Mouse (Mus musculus) C2C12 (cell line): Measurements from ENCODE around the gene Tmem198. TPM values are rescaled to one million over a fixed set of nuclear protein-coding genes. Genes with fewer than 3 reads are reported as not detected.

Experiments used
- H3K27me3 ChIP-seq: one replicate; pipeline ENCODE4 v1.6.1; 2011; ENCODE audit not compliant: control insufficient read depth, insufficient read depth, insufficient read length
- H3K36me3 ChIP-seq: one replicate; pipeline ENCODE4 v1.6.1; 2011; ENCODE audit not compliant: control insufficient read depth, insufficient read depth
- H3K4me3 ChIP-seq: one replicate; pipeline ENCODE4 v1.5.1; 2011; ENCODE audit warnings: mild to moderate bottlenecking, control low read depth; ENCODE audit not compliant: poor library complexity, insufficient read depth, severe bottlenecking
- H3K79me2 ChIP-seq: one replicate; pipeline ENCODE4 v1.6.1; 2011; ENCODE audit not compliant: control insufficient read depth, insufficient read depth
- H3K79me3 ChIP-seq: one replicate; pipeline ENCODE4 v1.6.1; 2011; ENCODE audit warnings: low read depth, control low read depth
- H3ac ChIP-seq: one replicate; pipeline ENCODE3; 2011; ENCODE audit warnings: low read depth; ENCODE audit not compliant: control insufficient read depth, insufficient read length
- CEBPB ChIP-seq: IDR thresholded peaks from one replicate; pipeline ENCODE4 v1.6.1; 2011; ENCODE audit warnings: low read depth, mild to moderate bottlenecking, control low read depth, moderate library complexity
- CTCF ChIP-seq: IDR thresholded peaks from one replicate; pipeline ENCODE4 v1.5.1; 2011; ENCODE audit not compliant: control insufficient read depth, insufficient read depth, insufficient read length
- FOSL1 ChIP-seq: IDR thresholded peaks from one replicate; pipeline ENCODE4 v1.8.0; 2011; ENCODE audit warnings: mild to moderate bottlenecking, low read length; ENCODE audit not compliant: poor library complexity, insufficient read depth, severe bottlenecking
- MAX ChIP-seq: IDR thresholded peaks from one replicate; pipeline ENCODE4 v1.6.1; 2011; ENCODE audit warnings: mild to moderate bottlenecking, control low read depth
- MYOD1 ChIP-seq: IDR thresholded peaks from one replicate; pipeline ENCODE4 v1.6.1; 2011; ENCODE audit warnings: low read depth; ENCODE audit not compliant: control insufficient read depth, insufficient read length
- MYOG ChIP-seq: IDR thresholded peaks from one replicate; pipeline ENCODE4 v1.6.1; 2011; ENCODE audit not compliant: control insufficient read depth, insufficient read length; ENCODE audit errors: extremely low read depth
- USF1 ChIP-seq: IDR thresholded peaks from one replicate; pipeline ENCODE4 v1.6.1; 2011; ENCODE audit warnings: low read depth, mild to moderate bottlenecking, control low read depth, moderate library complexity
- polyA plus RNA-seq: library from polyadenylated mRNA; unstranded; fragments of >200 nt; fragmentation: generic; extraction: Trizol; gene quantifications from one replicate; pipeline ENCODE4 v1.2.1, GENCODE M21; 2012; ENCODE audit warnings: missing spikeins

Tmem198 gene
- polyA plus RNA-seq, 1 experiment = 0.70 TPM

- no peak for TF ChIP-seq USF1
- no peak for TF ChIP-seq FOSL1
- TF ChIP-seq MYOG = no peak
- TF ChIP-seq MYOD1 = no peak
- no peak for TF ChIP-seq MAX
- TF ChIP-seq CEBPB = no peak
- no peak for TF ChIP-seq CTCF
- Histone ChIP-seq H3ac (peak within 1 kb of the TSS; percentile 84), H3K79me3 (no peaks in the 10 kb centered on the region), H3K4me3 (peak within 1 kb of the TSS; percentile 30), H3K36me3 (no peaks in the 10 kb centered on the region), H3K27me3 (peaks cover 4% of the 10 kb centered on the region), H3K79me2 (no peaks in the 10 kb centered on the region)
These were observed 27.7 kb downstream of the Tmem198 start, which contains the start of gene Inha for GRCm38 (mm10) chr1:75507006-75507405. Inha (plus strand) TSS chr1:75507077.

DNA sequence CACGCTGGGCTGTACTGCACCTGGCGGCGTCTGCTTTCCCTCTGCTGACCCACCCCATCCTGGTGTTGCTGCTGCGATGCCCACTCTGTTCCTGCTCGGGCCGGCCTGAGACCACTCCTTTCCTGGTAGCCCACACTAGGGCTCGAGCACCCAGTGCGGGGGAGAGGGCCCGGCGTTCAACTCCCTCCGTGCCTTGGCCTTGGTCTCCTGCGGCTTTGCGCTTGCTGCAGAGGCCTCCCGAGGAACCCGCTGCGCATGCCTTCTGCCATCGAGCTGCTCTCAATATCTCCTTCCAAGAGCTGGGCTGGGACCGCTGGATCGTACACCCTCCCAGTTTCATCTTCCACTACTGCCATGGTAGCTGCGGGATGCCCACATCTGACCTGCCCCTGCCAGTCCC is 30.3 kb downstream of the Tmem198 start:
- no peaks in the 10 kb centered on the region for H3K79me3 ChIP-seq
- no peak overlapping the region for H3ac ChIP-seq
- H3K27me3 ChIP-seq = peaks cover 7% of the 10 kb centered on the region
- H3K4me3 ChIP-seq = no peak overlapping the region
- no peaks in the 10 kb centered on the region for H3K36me3 ChIP-seq
- no peaks in the 10 kb centered on the region for H3K79me2 ChIP-seq
- TF ChIP-seq MYOD1 (no peak), CTCF (no peak), CEBPB (no peak), MYOG (no peak), FOSL1 (no peak), USF1 (no peak), MAX (no peak)

DNA sequence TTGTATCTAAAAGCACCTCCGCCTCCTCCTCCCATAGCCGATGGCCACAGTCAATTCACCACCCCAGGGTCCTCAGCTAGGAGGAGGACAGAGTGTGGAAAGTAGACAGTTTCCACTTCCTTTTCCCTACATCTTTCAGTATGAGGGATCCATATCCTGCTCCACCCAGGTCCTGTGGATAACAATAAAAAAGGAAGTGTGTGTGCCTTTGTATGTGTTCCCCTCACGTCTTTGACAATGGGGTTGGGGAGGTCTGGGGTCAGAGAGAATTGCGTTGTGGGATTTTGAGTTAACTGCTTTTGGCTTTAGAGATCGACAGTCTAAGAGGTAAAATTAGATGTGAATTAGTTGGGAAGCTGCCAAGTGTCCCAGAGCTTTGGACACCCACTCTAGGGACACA is 30.8 kb downstream of the Tmem198 start:
- H3K79me3 ChIP-seq = no peaks in the 10 kb centered on the region
- no peaks in the 10 kb centered on the region for H3K36me3 ChIP-seq
- no peak overlapping the region for H3K4me3 ChIP-seq
- peaks cover 7% of the 10 kb centered on the region for H3K27me3 ChIP-seq
- no peak overlapping the region for H3ac ChIP-seq
- TF ChIP-seq MAX = no peak
- no peak for TF ChIP-seq USF1
- TF ChIP-seq FOSL1 = no peak
- TF ChIP-seq MYOG = no peak
- no peak for TF ChIP-seq CEBPB
- no peak for TF ChIP-seq CTCF
- TF ChIP-seq MYOD1 = no peak
- no peaks in the 10 kb centered on the region for H3K79me2 ChIP-seq

DNA sequence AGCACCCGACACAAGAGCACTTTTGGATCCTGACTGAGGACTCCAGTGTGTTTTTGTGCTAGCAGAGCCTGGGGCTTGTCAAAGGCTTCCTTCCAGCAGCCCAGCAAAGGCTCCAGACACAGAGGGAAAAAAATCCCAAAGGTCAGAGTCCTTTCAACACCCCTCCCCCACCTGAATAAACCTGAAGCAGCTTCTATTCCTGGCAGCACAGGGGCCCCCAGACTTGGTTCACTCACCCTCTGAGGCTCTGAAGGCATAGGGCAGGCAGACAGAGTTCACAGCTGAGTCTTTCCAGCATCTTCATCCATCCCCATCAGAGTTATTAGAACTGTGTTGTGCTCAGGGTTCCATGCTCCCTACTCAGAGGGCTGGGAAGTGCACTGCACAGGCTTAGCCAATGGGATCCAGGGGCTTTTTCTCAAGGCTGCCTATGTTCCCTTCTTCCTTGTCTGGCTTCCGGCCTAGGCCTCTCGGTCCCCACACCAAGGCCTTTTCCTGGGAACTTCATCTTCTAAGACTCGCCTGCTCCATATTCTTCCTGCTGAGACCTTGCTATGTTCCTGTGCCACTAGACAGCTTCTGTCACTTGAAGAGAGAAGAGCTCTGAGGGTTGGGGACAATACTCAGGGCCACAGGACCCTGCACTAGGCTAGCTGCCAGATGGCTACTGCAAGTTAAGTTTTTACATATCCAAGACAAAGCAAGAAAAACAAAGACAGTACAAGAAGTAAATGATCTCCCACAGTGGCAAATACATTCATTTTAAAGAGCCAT is 32.3 kb downstream of the Tmem198 start:
- H3K27me3 ChIP-seq = peaks cover 7% of the 10 kb centered on the region

GRCm38 (mm10) chr1:75512550-75512949 is 33.2 kb downstream of the Tmem198 start:
- no peaks in the 10 kb centered on the region for H3K36me3 ChIP-seq
- H3ac ChIP-seq = no peak overlapping the region
- H3K79me3 ChIP-seq = no peaks in the 10 kb centered on the region
- no peak overlapping the region for H3K4me3 ChIP-seq
- no peaks in the 10 kb centered on the region for H3K79me2 ChIP-seq
- peaks cover 6% of the 10 kb centered on the region for H3K27me3 ChIP-seq
- TF ChIP-seq CTCF = no peak
- TF ChIP-seq USF1 = no peak
- no peak for TF ChIP-seq MYOG
- TF ChIP-seq CEBPB = no peak
- no peak for TF ChIP-seq FOSL1
- TF ChIP-seq MAX = no peak
- no peak for TF ChIP-seq MYOD1

More for the DNA sequence above, 32.3 kb downstream of the Tmem198 start:
- H3K79me3 ChIP-seq = no peaks in the 10 kb centered on the region
- H3K4me3 ChIP-seq = no peak overlapping the region
- no peaks in the 10 kb centered on the region for H3K79me2 ChIP-seq
- no peaks in the 10 kb centered on the region for H3K36me3 ChIP-seq
- TF ChIP-seq MYOD1 (no peak), MAX (no peak), FOSL1 (no peak), CTCF (no peak), USF1 (no peak), MYOG (no peak), CEBPB (no peak)
- no peak overlapping the region for H3ac ChIP-seq

DNA sequence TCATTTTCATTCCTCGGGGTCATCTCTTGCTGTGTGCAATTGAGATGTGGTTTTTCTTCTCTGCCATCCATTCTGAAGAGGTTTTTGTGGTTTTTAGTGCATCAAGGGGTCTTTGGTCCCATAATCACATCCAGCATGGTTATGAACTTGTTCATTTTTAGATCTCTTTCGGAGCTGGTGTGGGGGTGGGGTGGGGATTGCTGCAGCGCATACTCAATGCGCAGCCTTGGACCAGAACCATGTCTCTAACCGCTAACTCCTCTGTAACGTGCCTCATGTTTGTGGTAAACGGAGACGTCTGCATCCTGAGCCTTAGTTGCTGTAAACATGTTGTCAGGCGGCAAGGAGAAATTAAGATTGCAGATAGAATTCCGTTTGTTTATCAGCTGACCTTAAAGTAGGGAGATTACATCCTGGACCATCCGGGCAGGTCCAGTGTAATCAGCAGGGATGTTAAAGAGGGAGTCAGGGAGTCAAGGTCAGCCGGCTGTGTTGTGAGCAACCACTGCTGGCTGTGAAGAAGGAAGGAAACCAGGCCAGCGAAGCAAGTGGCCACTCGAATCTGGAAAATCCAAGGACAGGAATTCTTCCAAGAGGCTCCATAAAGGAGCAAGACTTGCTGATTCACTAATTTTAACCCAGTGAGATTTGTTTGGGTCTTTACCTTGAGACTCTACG is 37.5 kb downstream of the Tmem198 start:
- H3K79me2 ChIP-seq = no peaks in the 10 kb centered on the region
- peaks cover 6% of the 10 kb centered on the region for H3K27me3 ChIP-seq
- H3ac ChIP-seq = no peak overlapping the region
- no peak overlapping the region for H3K4me3 ChIP-seq
- TF ChIP-seq USF1 = no peak
- TF ChIP-seq MYOG = no peak
- TF ChIP-seq MYOD1 = no peak
- TF ChIP-seq CEBPB = no peak
- no peak for TF ChIP-seq CTCF
- no peak for TF ChIP-seq FOSL1
- TF ChIP-seq MAX = no peak
- no peaks in the 10 kb centered on the region for H3K79me3 ChIP-seq
- H3K36me3 ChIP-seq = no peaks in the 10 kb centered on the region
